Mouse (Mus musculus): ENCODE measurements around the gene Bak1.
A peak's percentile ranks its signal among the peaks of the same experiment; 100 is the strongest.

DNA sequence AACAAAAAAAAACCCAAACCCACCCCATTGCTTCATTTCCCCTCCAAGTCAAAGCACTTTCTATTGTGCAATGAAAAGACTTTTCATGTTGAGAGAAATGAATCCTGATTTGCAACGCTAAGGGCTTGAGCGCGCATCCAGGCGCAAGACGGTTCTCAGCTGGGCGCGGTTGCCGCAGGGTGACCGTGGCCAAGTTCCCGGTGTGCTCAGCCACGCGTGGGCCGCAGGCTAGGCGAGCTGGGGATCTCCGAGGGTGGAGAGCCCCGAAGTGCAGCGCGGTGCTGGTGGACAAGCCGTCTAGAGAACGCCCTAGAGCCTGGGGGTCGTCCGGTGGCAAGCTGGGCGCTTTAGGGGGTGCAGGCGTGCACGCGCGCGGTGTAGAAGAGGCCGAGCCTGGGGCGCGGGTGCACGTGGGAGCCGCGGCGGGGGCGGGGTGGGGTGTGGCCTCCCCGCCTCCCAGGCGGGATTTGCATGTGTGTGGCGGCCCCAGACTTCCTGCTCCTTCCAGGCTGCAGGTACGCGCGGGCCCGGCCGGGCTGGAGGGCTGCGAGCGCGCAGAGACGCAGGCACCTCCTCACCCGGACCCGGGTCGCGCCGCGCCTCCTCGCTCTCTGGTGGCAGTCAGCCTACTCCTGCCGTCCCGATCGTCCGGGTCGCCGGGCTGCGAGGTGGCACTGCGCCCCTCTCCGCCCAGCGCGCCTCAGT is 28.2 kb upstream of the Bak1 start, which contains the start of gene Itpr3:
- TF ChIP-seq CTCF (IDR thresholded peaks at IDR 0.05): peak; percentile 30
- no peak for TF ChIP-seq EP300 (IDR thresholded peaks at IDR 0.05)
